Mouse (Mus musculus): ENCODE measurements around the gene Dctpp1. TPM values are rescaled to one million over a fixed set of nuclear protein-coding genes. Genes with fewer than 3 reads are reported as not detected.

Dctpp1 gene
- polyA plus RNA-seq, 1 experiment from 2014 or later = 96.8 TPM

- DNase-seq = peak; percentile 96
These were observed 16.4 kb downstream of the Dctpp1 start, which contains the start of gene Zfp771 for GRCm38 (mm10) chr7:127243870-127244657. Gene Zfp771 (plus strand): TSS chr7:127244274.

GRCm38 (mm10) chr7:127243361-127243867, 17.1 kb downstream of the Dctpp1 start:
- Histone ChIP-seq H3K27me3 (ENCODE audit: insufficient read depth, low read length) (no peaks in the 10 kb centered on the region), H3K4me3 (ENCODE audit: low read depth, low read length) (peak overlapping the region; percentile 88), H3K9ac (replicated peaks) (peak overlapping the region; percentile 94), H3K9me3 (ENCODE audit: low read length) (no peaks in the 10 kb centered on the region), H3K36me3 (replicated peaks; ENCODE audit: insufficient read depth, low read length) (no peaks in the 10 kb centered on the region; the same call in 1 of the 2 replicates), H3K27ac (ENCODE audit: low read depth) (peak overlapping the region; percentile 96), H3K4me1 (ENCODE audit: insufficient read depth) (peaks cover 21% of the 10 kb centered on the region), H3K4me2 (ENCODE audit: low read depth, low read length) (peak overlapping the region; percentile 99)
- ATAC-seq (no peak), DNase-seq (no peak)
- TF ChIP-seq CTCF (IDR thresholded peaks at IDR 0.05; ENCODE audit: low read depth) = no peak
- TF ChIP-seq EP300 (IDR thresholded peaks at IDR 0.05; ENCODE audit: low read depth) = no peak
- 39% methylated on average over 2 of the region's 2 CpGs for WGBS (ENCODE audit: insufficient replicate concordance)

More at GRCm38 (mm10) chr7:127243870-127244657, 16.4 kb downstream of the Dctpp1 start, which contains the start of gene Zfp771:
- H3K4me2 ChIP-seq (ENCODE audit: low read depth, low read length) = peak within 1 kb of the TSS; percentile 99
- peak within 1 kb of the TSS; percentile 96 for H3K27ac ChIP-seq (ENCODE audit: low read depth)
- peak within 1 kb of the TSS; percentile 88 for H3K4me3 ChIP-seq (ENCODE audit: low read depth, low read length)
- TF ChIP-seq EP300 (IDR thresholded peaks at IDR 0.05; ENCODE audit: low read depth) = no peak
- peak; percentile 25; the same call in 1 of the 2 replicates for TF ChIP-seq CTCF (IDR thresholded peaks at IDR 0.05; ENCODE audit: low read depth)
- ATAC-seq = peak; percentile 97
- peaks cover 21% of the 10 kb centered on the region for H3K4me1 ChIP-seq (ENCODE audit: insufficient read depth)
- H3K36me3 ChIP-seq (replicated peaks; ENCODE audit: insufficient read depth, low read length) = no peaks in the 10 kb centered on the region; the same call in 1 of the 2 replicates
- WGBS (ENCODE audit: insufficient replicate concordance) = 2% methylated on average over 47 of the region's 56 CpGs
- no peaks in the 10 kb centered on the region for H3K9me3 ChIP-seq (ENCODE audit: low read length)
- H3K9ac ChIP-seq (replicated peaks) = peak within 1 kb of the TSS; percentile 94
- H3K27me3 ChIP-seq (ENCODE audit: insufficient read depth, low read length) = no peaks in the 10 kb centered on the region

GRCm38 (mm10) chr7:127234777-127235176, 25.7 kb downstream of the Dctpp1 start:
- Histone ChIP-seq H3K4me1 (ENCODE audit: insufficient read depth) (peaks cover 16% of the 10 kb centered on the region), H3K9me3 (ENCODE audit: low read length) (no peaks in the 10 kb centered on the region), H3K27ac (ENCODE audit: low read depth) (no peak overlapping the region), H3K4me2 (ENCODE audit: low read depth, low read length) (no peak overlapping the region), H3K27me3 (ENCODE audit: insufficient read depth, low read length) (no peaks in the 10 kb centered on the region), H3K9ac (replicated peaks) (no peak overlapping the region), H3K36me3 (replicated peaks; ENCODE audit: insufficient read depth, low read length) (peaks cover 18% of the 10 kb centered on the region), H3K4me3 (ENCODE audit: low read depth, low read length) (no peak overlapping the region)
- DNase-seq = no peak
- TF ChIP-seq CTCF (IDR thresholded peaks at IDR 0.05; ENCODE audit: low read depth) (no peak), EP300 (IDR thresholded peaks at IDR 0.05; ENCODE audit: low read depth) (no peak)
- 95% methylated on average over 2 of the region's 2 CpGs for WGBS (ENCODE audit: insufficient replicate concordance)
- ATAC-seq = no peak

GRCm38 (mm10) chr7:127233765-127234164, 26.7 kb downstream of the Dctpp1 start:
- peak overlapping the region; percentile 95 for H3K27ac ChIP-seq (ENCODE audit: low read depth)
- peaks cover 18% of the 10 kb centered on the region for H3K36me3 ChIP-seq (replicated peaks; ENCODE audit: insufficient read depth, low read length)
- WGBS (ENCODE audit: insufficient replicate concordance) = 2% methylated on average over 9 of the region's 9 CpGs
- H3K4me1 ChIP-seq (ENCODE audit: insufficient read depth) = peaks cover 16% of the 10 kb centered on the region
- peak overlapping the region; percentile 99 for H3K4me3 ChIP-seq (ENCODE audit: low read depth, low read length)
- H3K27me3 ChIP-seq (ENCODE audit: insufficient read depth, low read length) = no peaks in the 10 kb centered on the region
- H3K9ac ChIP-seq (replicated peaks) = peak overlapping the region; percentile 93
- no peaks in the 10 kb centered on the region for H3K9me3 ChIP-seq (ENCODE audit: low read length)
- peak overlapping the region; percentile 94 for H3K4me2 ChIP-seq (ENCODE audit: low read depth, low read length)
- ATAC-seq (no peak), DNase-seq (no peak)
- TF ChIP-seq EP300 (IDR thresholded peaks at IDR 0.05; ENCODE audit: low read depth) = no peak
- no peak for TF ChIP-seq CTCF (IDR thresholded peaks at IDR 0.05; ENCODE audit: low read depth)

- Histone ChIP-seq H3K9me3 (ENCODE audit: low read length) (no peaks in the 10 kb centered on the region), H3K36me3 (replicated peaks; ENCODE audit: insufficient read depth, low read length) (peaks cover 18% of the 10 kb centered on the region), H3K9ac (replicated peaks) (peak overlapping the region; percentile 93), H3K27me3 (ENCODE audit: insufficient read depth, low read length) (no peaks in the 10 kb centered on the region), H3K4me3 (ENCODE audit: low read depth, low read length) (peak overlapping the region; percentile 99), H3K4me2 (ENCODE audit: low read depth, low read length) (peak overlapping the region; percentile 94), H3K4me1 (ENCODE audit: insufficient read depth) (peaks cover 16% of the 10 kb centered on the region), H3K27ac (ENCODE audit: low read depth) (peak overlapping the region; percentile 95)
- peak; percentile 35 for ATAC-seq
- under 1% methylated on average over 27 of the region's 27 CpGs for whole genome bisulfite sequencing (ENCODE audit: insufficient replicate concordance)
- TF ChIP-seq CTCF (IDR thresholded peaks at IDR 0.05; ENCODE audit: low read depth) (0 out of 2 replicates have a peak, but pooled peaks have one; percentile 9), EP300 (IDR thresholded peaks at IDR 0.05; ENCODE audit: low read depth) (no peak)
- no peak for DNase-seq
These were observed 27.1 kb downstream of the Dctpp1 start for GRCm38 (mm10) chr7:127233368-127233749.

Data from liver, postnatal 0 days (tissue).